Mouse (Mus musculus) liver, embryonic 16.5 days (tissue): ENCODE results near the gene Pdgfb. TPM values are rescaled to one million over a fixed set of nuclear protein-coding genes. Genes with fewer than 3 reads are reported as not detected.

Experiments used
- ATAC-seq: fragments of 200-750 bp; cut with Nextera tagmentation; 2 replicates; pipeline ENCODE4 v1.8.0; 2017; ENCODE audit warnings: low read depth, mild to moderate bottlenecking, moderate number of reproducible peaks, moderate library complexity
- H3K27ac ChIP-seq: fragments of 300-500 bp; sonication (generic); 2 replicates; pipeline ENCODE4 v1.5.1; 2014; ENCODE audit warnings: mild to moderate bottlenecking, low read length
- H3K27me3 ChIP-seq: fragments of 300-500 bp; sonication (generic); 2 replicates; pipeline ENCODE4 v1.6.1; 2014; ENCODE audit warnings: low read depth, low read length, mixed read lengths; ENCODE audit not compliant: control insufficient read depth, insufficient read depth
- H3K36me3 ChIP-seq: fragments of 300-500 bp; sonication (generic); 2 replicates; pipeline ENCODE4 v1.6.1; 2014; ENCODE audit warnings: mild to moderate bottlenecking; ENCODE audit not compliant: control insufficient read depth, insufficient read depth
- H3K4me1 ChIP-seq: fragments of 300-500 bp; sonication (generic); 2 replicates; pipeline ENCODE4 v1.6.1; 2014; ENCODE audit warnings: low read depth, low read length, mixed read lengths; ENCODE audit not compliant: control insufficient read depth
- H3K4me2 ChIP-seq: fragments of 300-500 bp; sonication (generic); 2 replicates; pipeline ENCODE4 v1.6.1; 2014; ENCODE audit warnings: low read depth, low read length, mixed read lengths
- H3K4me3 ChIP-seq: fragments of 300-500 bp; sonication (generic); 2 replicates; pipeline ENCODE4 v1.5.1; 2014; ENCODE audit warnings: low read depth, mild to moderate bottlenecking, low read length
- H3K9ac ChIP-seq: fragments of 300-500 bp; sonication (generic); 2 replicates; pipeline ENCODE4 v1.6.1; 2014; ENCODE audit warnings: low read depth, low read length
- H3K9me3 ChIP-seq: fragments of 300-500 bp; sonication (generic); replicated peaks from 2 replicates; pipeline ENCODE4 v1.6.1; 2016; ENCODE audit warnings: low read length; ENCODE audit not compliant: control insufficient read depth
- WGBS: fragments of 180-500 bp; shearing (Covaris S2); extraction: QIAGEN DNeasy Blood & Tissue Kit; methylation state at CpG from one replicate; pipeline ENCODE4 v1.1.7; 2014; ENCODE audit not compliant: insufficient replicate concordance; 5-methylcytosine and 5-hydroxymethylcytosine counted together
- polyA plus RNA-seq: library from polyadenylated mRNA; unstranded; fragments of >200 nt; fragmentation: Nextera tagmentation; extraction: Ambion mirVana; gene quantifications from 2 replicates; pipeline ENCODE4 v1.2.1, GENCODE M21; 2015

The Pdgfb gene
- polyA plus RNA-seq, 1 experiment from 2014 or later, result 0.40 TPM

- Histone ChIP-seq H3K27me3 (no peaks in the 10 kb centered on the region), H3K4me1 (peaks cover 7% of the 10 kb centered on the region), H3K9ac (no peak overlapping the region), H3K27ac (no peak overlapping the region), H3K4me2 (no peak overlapping the region), H3K36me3 (no peaks in the 10 kb centered on the region), H3K4me3 (no peak overlapping the region), H3K9me3 (no peaks in the 10 kb centered on the region)
- no peak for ATAC-seq
- 58% methylated on average over 8 of the region's 8 CpGs for WGBS
Measured at GRCm38 (mm10) chr15:80053381-80054033, 38.7 kb upstream of the Pdgfb start.

GRCm38 (mm10) chr15:80051782-80052181 lies 37.0 kb upstream of the Pdgfb start:
- Histone ChIP-seq H3K9me3 (no peaks in the 10 kb centered on the region), H3K4me3 (no peak overlapping the region), H3K27me3 (no peaks in the 10 kb centered on the region), H3K4me2 (no peak overlapping the region), H3K9ac (no peak overlapping the region), H3K4me1 (peaks cover 11% of the 10 kb centered on the region), H3K36me3 (no peaks in the 10 kb centered on the region), H3K27ac (no peak overlapping the region)
- 42% methylated on average over 9 of the region's 9 CpGs for WGBS
- ATAC-seq, result no peak

GRCm38 (mm10) chr15:80051092-80051761 lies 36.5 kb upstream of the Pdgfb start:
- Histone ChIP-seq H3K9ac (no peak overlapping the region), H3K4me1 (peaks cover 11% of the 10 kb centered on the region), H3K27ac (no peak overlapping the region), H3K27me3 (no peaks in the 10 kb centered on the region), H3K9me3 (no peaks in the 10 kb centered on the region), H3K4me3 (no peak overlapping the region), H3K4me2 (no peak overlapping the region), H3K36me3 (no peaks in the 10 kb centered on the region)
- WGBS, result 65% methylated on average over 19 of the region's 19 CpGs
- ATAC-seq, result no peak

GRCm38 (mm10) chr15:80050093-80050492 lies 35.3 kb upstream of the Pdgfb start:
- no peak overlapping the region for H3K4me3 ChIP-seq
- H3K9me3 ChIP-seq, result no peaks in the 10 kb centered on the region
- H3K27ac ChIP-seq, result no peak overlapping the region
- H3K4me1 ChIP-seq, result peaks cover 11% of the 10 kb centered on the region
- ATAC-seq, result no peak
- 48% methylated on average over 4 of the region's 4 CpGs for WGBS
- H3K9ac ChIP-seq, result no peak overlapping the region
- no peaks in the 10 kb centered on the region for H3K27me3 ChIP-seq
- no peaks in the 10 kb centered on the region for H3K36me3 ChIP-seq
- no peak overlapping the region for H3K4me2 ChIP-seq

- H3K4me2 ChIP-seq, result no peak overlapping the region
- H3K4me3 ChIP-seq, result no peak overlapping the region
- no peak overlapping the region for H3K27ac ChIP-seq
- 14% methylated on average over 5 of the region's 5 CpGs for WGBS
- no peak overlapping the region for H3K9ac ChIP-seq
- peaks cover 4% of the 10 kb centered on the region; the same call in 1 of the 2 replicates for H3K4me1 ChIP-seq
- no peak for ATAC-seq
- H3K27me3 ChIP-seq, result no peaks in the 10 kb centered on the region
- H3K9me3 ChIP-seq, result no peaks in the 10 kb centered on the region
- no peaks in the 10 kb centered on the region for H3K36me3 ChIP-seq
Measured at GRCm38 (mm10) chr15:80047973-80048372, 33.2 kb upstream of the Pdgfb start.

GRCm38 (mm10) chr15:80047242-80047641 lies 32.5 kb upstream of the Pdgfb start:
- no peaks in the 10 kb centered on the region for H3K9me3 ChIP-seq
- no peak overlapping the region for H3K4me2 ChIP-seq
- no peaks in the 10 kb centered on the region for H3K36me3 ChIP-seq
- H3K4me3 ChIP-seq, result no peak overlapping the region
- H3K4me1 ChIP-seq, result peaks cover 4% of the 10 kb centered on the region; the same call in 1 of the 2 replicates
- H3K27me3 ChIP-seq, result no peaks in the 10 kb centered on the region
- no peak for ATAC-seq
- H3K9ac ChIP-seq, result no peak overlapping the region
- no peak overlapping the region for H3K27ac ChIP-seq
- WGBS, result 51% methylated on average over 2 of the region's 2 CpGs

- Histone ChIP-seq H3K27me3 (no peaks in the 10 kb centered on the region), H3K4me1 (peaks cover 4% of the 10 kb centered on the region; the same call in 1 of the 2 replicates), H3K4me2 (no peak overlapping the region), H3K27ac (no peak overlapping the region), H3K9ac (no peak overlapping the region), H3K4me3 (no peak overlapping the region), H3K9me3 (no peaks in the 10 kb centered on the region), H3K36me3 (no peaks in the 10 kb centered on the region)
- ATAC-seq, result no peak
- 81% methylated on average over 2 of the region's 2 CpGs for WGBS
Measured at GRCm38 (mm10) chr15:80045749-80046148, 31.0 kb upstream of the Pdgfb start.

- Histone ChIP-seq H3K36me3 (no peaks in the 10 kb centered on the region), H3K27ac (no peak overlapping the region), H3K4me1 (peaks cover 4% of the 10 kb centered on the region; the same call in 1 of the 2 replicates), H3K4me2 (no peak overlapping the region), H3K27me3 (no peaks in the 10 kb centered on the region), H3K4me3 (no peak overlapping the region), H3K9ac (no peak overlapping the region), H3K9me3 (no peaks in the 10 kb centered on the region)
- 70% methylated on average over 10 of the region's 10 CpGs for whole genome bisulfite sequencing
- no peak for ATAC-seq
Measured at GRCm38 (mm10) chr15:80044249-80044648, 29.5 kb upstream of the Pdgfb start.

- no peak for ATAC-seq
- Histone ChIP-seq H3K4me1 (no peaks in the 10 kb centered on the region), H3K4me2 (no peak overlapping the region), H3K27ac (no peak overlapping the region), H3K9ac (no peak overlapping the region), H3K27me3 (no peaks in the 10 kb centered on the region), H3K36me3 (no peaks in the 10 kb centered on the region), H3K4me3 (no peak overlapping the region), H3K9me3 (no peaks in the 10 kb centered on the region)
- 24% methylated on average over 4 of the region's 4 CpGs for WGBS
Measured at GRCm38 (mm10) chr15:80042152-80042551, 27.4 kb upstream of the Pdgfb start.
